10 mouse cellular contexts compared by ENCODE assay signal in genomic region chr7:16617045-16617444, GRCm38 (mm10). TPM values are rescaled to one million over a fixed set of nuclear protein-coding genes. Genes with fewer than 3 reads are reported as not detected.
DNase-seq lines count a peak whose midpoint lies in the region; ATAC-seq and TF ChIP-seq lines count a peak whose summit lies in the region.
"Had no signal": no experiment of that assay in that cellular context is flagged by ENCODE, and none has a peak within 500 bp of the region (broad histone marks: within the 10 kb centered on the region; RNA-seq: fewer than 3 reads in every experiment).

No protein-coding gene starts in this region.

- peaks cover 40% of the 10 kb centered on the region for H3K4me1 ChIP-seq in kidney, embryonic 16.5 days (ENCODE audit: insufficient read depth, low read length)
- peaks cover 65% of the 10 kb centered on the region for H3K4me1 ChIP-seq in E14TG2a.4 (replicated peaks; ENCODE audit: low read depth, low read length)
- H3K4me1 ChIP-seq in embryonic facial prominence, embryonic 11.5 days (ENCODE audit: control insufficient read depth, insufficient read depth, low read length) = peaks cover 3% of the 10 kb centered on the region; the same call in 1 of the 2 replicates

- H3K4me2 ChIP-seq in kidney, embryonic 16.5 days (replicated peaks; ENCODE audit: low read depth, low read length) = no peak overlapping the region
- no peak overlapping the region for H3K4me2 ChIP-seq in embryonic facial prominence, embryonic 11.5 days (ENCODE audit: low read depth, low read length)
- H3K4me2 ChIP-seq: embryonic facial prominence, embryonic 15.5 days; limb, embryonic 13.5 days had no signal

- intact Hi-C loops in left cerebral cortex, postnatal 25 days (cut with DNase I) = loop anchor here (2.0 to 10.0 kb wide), 4 partner anchors 62 to 322 kb away; no protein-coding TSS in a partner anchor

- WGBS in kidney, embryonic 16.5 days = 19% methylated on average over 2 of the region's 2 CpGs
- 24% methylated on average over 2 of the region's 2 CpGs for WGBS in embryonic facial prominence, embryonic 11.5 days

- H3K9ac ChIP-seq in kidney, embryonic 16.5 days (replicated peaks; ENCODE audit: low read length) = no peak overlapping the region
- no peak overlapping the region for H3K9ac ChIP-seq in embryonic facial prominence, embryonic 11.5 days (replicated peaks; ENCODE audit: low read length)
- H3K9ac ChIP-seq: embryonic facial prominence, embryonic 15.5 days; limb, embryonic 13.5 days had no signal

- no peak overlapping the region for H3K27ac ChIP-seq in kidney, embryonic 16.5 days (ENCODE audit: low read length)
- no peak overlapping the region for H3K27ac ChIP-seq in embryonic facial prominence, embryonic 11.5 days (replicated peaks; ENCODE audit: low read depth, low read length)
- H3K27ac ChIP-seq: embryonic facial prominence, embryonic 15.5 days; limb, embryonic 13.5 days had no signal

- ATAC-seq in kidney, embryonic 16.5 days (ENCODE audit: low FRiP score, low TSS enrichment) = no peak
- ATAC-seq in embryonic facial prominence, embryonic 11.5 days (replicated peaks; ENCODE audit: insufficient number of reproducible peaks, low FRiP score, low TSS enrichment, low read depth) = no peak

- H3K9me3 ChIP-seq in kidney, embryonic 16.5 days (ENCODE audit: low read length) = 0 out of 2 replicates have a peak, but pooled peaks cover 3% of the 10 kb centered on the region
- 0 out of 2 replicates have a peak, but pooled peaks cover 4% of the 10 kb centered on the region for H3K9me3 ChIP-seq in E14TG2a.4 (ENCODE audit: low read length)
- no peaks in the 10 kb centered on the region for H3K9me3 ChIP-seq in embryonic facial prominence, embryonic 11.5 days (replicated peaks; ENCODE audit: control insufficient read depth, low read length)
- H3K9me3 ChIP-seq: embryonic facial prominence, embryonic 15.5 days; limb, embryonic 13.5 days had no signal

- H3K4me3 ChIP-seq in kidney, embryonic 16.5 days (ENCODE audit: low read length) = no peak overlapping the region
- H3K4me3 ChIP-seq in E14TG2a.4 (replicated peaks; ENCODE audit: low read length) = no peak overlapping the region
- H3K4me3 ChIP-seq in embryonic facial prominence, embryonic 11.5 days (ENCODE audit: low read depth, low read length) = no peak overlapping the region
- H3K4me3 ChIP-seq: embryonic facial prominence, embryonic 15.5 days; limb, embryonic 13.5 days had no signal

- no peaks in the 10 kb centered on the region for H3K36me3 ChIP-seq in kidney, embryonic 16.5 days (ENCODE audit: insufficient read depth, low read length)
- peaks cover 7% of the 10 kb centered on the region for H3K36me3 ChIP-seq in E14TG2a.4 (ENCODE audit: insufficient read depth, low read length)
- no peaks in the 10 kb centered on the region for H3K36me3 ChIP-seq in embryonic facial prominence, embryonic 11.5 days (replicated peaks; ENCODE audit: control insufficient read depth, insufficient read depth, low read depth, low read length)
- H3K36me3 ChIP-seq: embryonic facial prominence, embryonic 15.5 days; limb, embryonic 13.5 days had no signal

- peak; percentile 98 for TF ChIP-seq CTCF in E14TG2a.4 (conservative IDR thresholded peaks at IDR 0.05; ENCODE audit: low read length)

- no peaks in the 10 kb centered on the region for H3K27me3 ChIP-seq in kidney, embryonic 16.5 days (ENCODE audit: insufficient read depth, low read length)
- H3K27me3 ChIP-seq in E14TG2a.4 (ENCODE audit: insufficient read depth, low read length) = peaks cover 9% of the 10 kb centered on the region
- no peaks in the 10 kb centered on the region for H3K27me3 ChIP-seq in embryonic facial prominence, embryonic 11.5 days (ENCODE audit: control insufficient read depth, insufficient read depth, low read length)
- H3K27me3 ChIP-seq: embryonic facial prominence, embryonic 15.5 days had no signal

- peak; percentile 72 for DNase-seq in kidney, adult 18-20 months
- peak; percentile 61 to 72 for DNase-seq in adrenal gland, adult 18-20 months (ENCODE audit: low spot score in 2 of 2)
- DNase-seq in embryonic facial prominence, embryonic 11.5 days (ENCODE audit: low spot score) = peak; percentile 78
- DNase-seq in left cerebral cortex, postnatal 25 days (ENCODE audit: low spot score in 2 of 2) = peak; percentile 57 to 77
- peak; percentile 64 to 74 for DNase-seq in right cerebral cortex, postnatal 10 days (ENCODE audit: low spot score in 2 of 2)
- DNase-seq in c-Kit-positive CD71-positive TER-119-positive erythroid progenitor cells, embryonic 14.5 days (ENCODE audit: low spot score) = no peak

RNA-seq across cellular contexts. Expression of gene Arhgap35, which starts 2.3 kb away (rescaled TPM):
- 17.3 and 18.9 TPM in 2 replicates for polyA plus RNA-seq in kidney, embryonic 16.5 days (2015; fragmentation: Nextera tagmentation; extraction: Ambion mirVana)
- total RNA-seq in adrenal gland, adult 18-20 months (2021) = 10 to 100 TPM; 54.3 to 63.1 TPM
- 32.6 and 34.3 TPM in 2 replicates for polyA plus RNA-seq in embryonic facial prominence, embryonic 11.5 days (2014; fragmentation: Nextera tagmentation; extraction: Ambion mirVana)
- 100 to 1,000 TPM; 137 to 139 TPM for total RNA-seq in left cerebral cortex, postnatal 25 days (2021)

RNA-seq across cellular contexts. Expression of gene Ceacam15, which starts 58.5 kb away (rescaled TPM):
- polyA plus RNA-seq in kidney, embryonic 16.5 days (2015; fragmentation: Nextera tagmentation; extraction: Ambion mirVana) = not detected in 2 replicates
- total RNA-seq in adrenal gland, adult 18-20 months (2021) = not detected
- polyA plus RNA-seq in embryonic facial prominence, embryonic 11.5 days (2014; fragmentation: Nextera tagmentation; extraction: Ambion mirVana) = not detected in 2 replicates
- not detected for total RNA-seq in left cerebral cortex, postnatal 25 days (2021)
- polyA plus RNA-seq: embryonic facial prominence, embryonic 15.5 days; limb, embryonic 13.5 days had no signal
